Mouse (Mus musculus): Measurements from ENCODE around the gene Hint1. TPM values are rescaled to one million over a fixed set of nuclear protein-coding genes. Genes with fewer than 3 reads are reported as not detected.
"Not testable (repeated sequence)": the region's sequence is repeated elsewhere in the genome, so short reads cannot be mapped to it uniquely, and the experiment has no call there.

The Hint1 gene
- polyA plus RNA-seq, 1 experiment from 2014 or later: 796 TPM

DNA sequence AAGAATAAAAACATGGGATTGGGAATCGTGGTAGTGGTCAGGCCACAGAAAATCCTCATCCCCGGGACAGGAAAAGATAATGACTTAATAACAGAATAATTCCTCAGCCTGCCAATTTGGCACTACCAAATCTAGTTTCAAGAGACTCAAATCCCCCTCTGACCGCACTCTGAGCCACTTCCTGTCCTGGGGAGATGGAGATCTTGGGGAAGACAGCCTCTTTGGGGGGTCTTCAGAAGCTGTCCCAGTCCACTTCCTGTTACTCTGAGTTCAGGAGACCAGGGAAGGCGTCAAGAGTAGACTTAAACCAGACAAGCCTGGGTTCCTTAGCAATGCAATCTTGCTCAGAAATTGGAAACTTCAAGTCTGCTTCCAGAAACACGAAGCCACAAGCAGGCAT, 21.2 kb upstream of the Hint1 start:
- Histone ChIP-seq H3K9ac (no peak overlapping the region), H3K27ac (no peak overlapping the region), H3K4me1 (peaks cover 13% of the 10 kb centered on the region), H3K9me3 (no peaks in the 10 kb centered on the region), H3K4me2 (no peak overlapping the region), H3K4me3 (replicated peaks) (no peak overlapping the region), H3K27me3 (no peaks in the 10 kb centered on the region), H3K36me3 (replicated peaks) (no peaks in the 10 kb centered on the region)
- no peak for ATAC-seq (ENCODE audit: low FRiP score)
- 92% methylated on average over 5 of the region's 5 CpGs for WGBS

DNA sequence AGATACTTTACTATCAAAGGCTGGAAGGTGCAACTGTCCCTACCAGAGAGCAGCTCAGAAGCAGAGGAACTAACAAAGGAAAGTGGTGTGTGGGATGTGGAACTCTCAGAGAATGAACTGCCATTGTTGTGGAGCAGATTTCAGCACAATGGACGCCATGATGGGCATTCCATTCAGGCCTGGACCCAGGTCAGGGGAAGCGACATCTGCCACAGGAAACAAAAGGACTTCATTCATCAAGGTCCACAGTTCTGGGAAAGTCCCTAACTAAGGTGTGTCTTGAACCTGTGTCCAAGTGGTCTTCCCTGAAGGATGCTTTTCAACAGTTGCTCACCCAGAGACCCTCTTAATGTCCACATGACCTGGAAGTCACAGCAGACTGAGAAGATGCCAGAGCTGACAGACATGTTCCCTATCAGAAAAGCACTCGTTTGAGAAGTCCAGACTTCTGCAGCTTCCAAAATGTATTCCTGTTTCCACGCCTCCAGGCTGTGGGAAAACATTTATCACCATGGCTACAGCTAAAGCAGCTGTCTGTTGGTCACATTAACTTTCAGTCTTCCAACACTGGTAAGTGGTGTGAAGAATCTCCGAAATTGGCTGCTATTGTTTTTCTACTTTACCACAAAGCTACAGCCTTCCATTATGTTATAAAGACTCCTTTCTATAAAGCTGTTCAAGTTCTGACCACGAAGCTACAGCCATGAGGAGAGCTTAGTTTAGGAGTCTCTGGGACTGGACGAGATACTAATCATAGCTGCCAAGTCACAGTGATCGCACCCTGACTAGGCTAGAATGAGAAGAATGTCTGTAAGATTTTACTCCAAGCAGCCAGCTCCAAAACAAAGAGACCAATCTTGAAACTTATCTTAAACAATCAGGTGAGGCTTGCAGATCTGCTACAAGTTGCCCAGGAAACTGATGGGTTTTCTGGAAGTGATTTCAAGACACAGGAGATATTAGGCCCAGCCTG, 20.4 kb upstream of the Hint1 start:
- Histone ChIP-seq H3K9ac (no peak overlapping the region), H3K27ac (no peak overlapping the region), H3K36me3 (replicated peaks) (no peaks in the 10 kb centered on the region), H3K4me3 (replicated peaks) (no peak overlapping the region), H3K4me2 (no peak overlapping the region), H3K27me3 (no peaks in the 10 kb centered on the region), H3K4me1 (peaks cover 13% of the 10 kb centered on the region), H3K9me3 (no peaks in the 10 kb centered on the region)
- 49% methylated on average over 8 of the region's 8 CpGs for WGBS
- ATAC-seq (ENCODE audit: low FRiP score): no peak

DNA sequence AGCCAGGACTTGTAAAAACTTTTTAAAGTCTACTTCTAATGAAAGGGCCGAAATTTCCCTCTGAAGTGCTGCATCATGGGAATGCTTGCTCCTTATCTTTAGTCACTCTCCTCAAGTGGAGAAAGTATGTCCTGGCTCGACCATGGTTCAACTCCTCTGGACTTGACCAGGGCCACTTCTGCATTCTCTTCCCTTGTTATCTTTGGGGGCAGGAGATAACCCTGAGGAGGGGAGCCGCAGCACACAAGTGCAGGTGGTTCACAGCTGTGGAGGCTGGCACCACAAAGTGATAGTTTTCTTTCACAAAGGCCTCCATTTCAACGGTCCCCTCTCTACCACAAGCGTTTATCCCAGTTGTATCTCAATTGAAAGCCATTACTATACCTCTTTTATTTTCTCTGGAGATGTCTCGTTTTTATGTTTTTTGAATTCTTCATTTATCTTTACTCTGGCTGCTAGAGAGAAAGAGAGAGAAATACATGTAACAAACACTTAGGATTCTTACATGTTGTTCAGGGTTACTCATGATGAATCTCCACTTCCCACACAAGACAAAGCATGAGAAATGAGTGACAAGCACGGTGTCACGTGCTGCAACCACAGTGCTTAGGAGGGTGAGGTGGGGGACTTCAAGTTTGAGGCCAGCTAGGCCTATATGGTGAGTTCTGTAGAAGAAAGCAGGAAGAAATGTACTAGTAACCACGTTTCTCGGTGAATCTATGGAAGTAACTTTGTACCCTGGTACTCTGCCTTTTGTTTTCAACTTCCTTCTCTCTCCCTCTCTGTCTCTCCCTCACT, 16.0 kb upstream of the Hint1 start:
- 89% methylated on average over 10 of the region's 10 CpGs for WGBS

DNA sequence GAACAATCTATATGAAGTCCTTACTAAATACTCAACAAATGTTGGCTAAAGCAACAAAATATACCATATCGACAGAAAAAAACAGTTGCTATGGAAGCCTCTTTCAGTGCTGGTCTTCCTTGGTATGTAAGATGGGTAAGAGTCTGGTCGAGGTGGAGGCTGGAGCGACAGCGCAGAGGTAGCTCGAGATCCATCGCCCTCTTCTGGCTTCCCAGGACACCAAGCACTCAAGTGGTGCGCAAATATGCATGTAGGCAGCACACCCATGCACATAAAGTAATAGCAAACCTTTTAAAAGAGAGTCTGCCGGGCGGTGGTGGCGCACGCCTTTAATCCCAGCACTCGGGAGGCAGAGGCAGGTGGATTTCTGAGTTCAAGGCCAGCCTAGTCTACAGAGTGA, 14.5 kb upstream of the Hint1 start:
- H3K9ac ChIP-seq: no peak overlapping the region
- no peaks in the 10 kb centered on the region for H3K36me3 ChIP-seq (replicated peaks)
- H3K9me3 ChIP-seq: no peaks in the 10 kb centered on the region
- no peak for ATAC-seq (ENCODE audit: low FRiP score)
- no peak overlapping the region for H3K27ac ChIP-seq
- no peak overlapping the region for H3K4me2 ChIP-seq
- no peak overlapping the region for H3K4me3 ChIP-seq (replicated peaks)
- 91% methylated on average over 12 of the region's 12 CpGs for WGBS
- H3K4me1 ChIP-seq: no peaks in the 10 kb centered on the region
- no peaks in the 10 kb centered on the region for H3K27me3 ChIP-seq

More for the DNA sequence above, 16.0 kb upstream of the Hint1 start:
- H3K9ac ChIP-seq: no peak overlapping the region
- H3K27me3 ChIP-seq: no peaks in the 10 kb centered on the region
- peaks cover 11% of the 10 kb centered on the region for H3K4me1 ChIP-seq
- no peak overlapping the region for H3K4me3 ChIP-seq (replicated peaks)
- H3K9me3 ChIP-seq: no peaks in the 10 kb centered on the region
- H3K36me3 ChIP-seq (replicated peaks): no peaks in the 10 kb centered on the region
- H3K27ac ChIP-seq: no peak overlapping the region
- no peak for ATAC-seq (ENCODE audit: low FRiP score)
- H3K4me2 ChIP-seq: no peak overlapping the region

DNA sequence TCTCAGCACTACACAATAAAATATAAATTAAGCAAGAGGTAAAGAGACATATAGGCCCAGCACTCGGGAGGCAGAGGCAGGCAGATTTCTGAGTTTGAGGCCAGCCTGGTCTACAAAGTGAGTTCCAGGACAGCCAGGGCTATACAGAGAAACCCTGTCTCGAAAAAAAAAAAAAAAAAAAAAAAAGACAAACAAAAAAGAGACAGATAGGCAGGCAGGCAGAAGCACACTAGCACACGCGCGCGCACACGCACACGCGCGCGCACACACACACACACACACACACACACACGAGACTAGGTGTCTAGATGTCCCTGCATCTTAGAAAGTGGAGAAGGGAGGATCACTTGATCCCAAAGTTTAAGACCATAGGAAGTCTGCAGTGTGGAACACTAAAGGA, 7.3 kb upstream of the Hint1 start:
- ATAC-seq (ENCODE audit: low FRiP score); H3K36me3 ChIP-seq (replicated peaks); H3K9ac ChIP-seq; H3K27me3 ChIP-seq; H3K4me2 ChIP-seq; H3K4me1 ChIP-seq; H3K9me3 ChIP-seq; H3K4me3 ChIP-seq (replicated peaks): not testable (repeated sequence)
- H3K27ac ChIP-seq: 0 out of 2 replicates have a peak overlapping the region, but pooled peaks have one; percentile 8
- WGBS: 95% methylated on average over 11 of the region's 12 CpGs

DNA sequence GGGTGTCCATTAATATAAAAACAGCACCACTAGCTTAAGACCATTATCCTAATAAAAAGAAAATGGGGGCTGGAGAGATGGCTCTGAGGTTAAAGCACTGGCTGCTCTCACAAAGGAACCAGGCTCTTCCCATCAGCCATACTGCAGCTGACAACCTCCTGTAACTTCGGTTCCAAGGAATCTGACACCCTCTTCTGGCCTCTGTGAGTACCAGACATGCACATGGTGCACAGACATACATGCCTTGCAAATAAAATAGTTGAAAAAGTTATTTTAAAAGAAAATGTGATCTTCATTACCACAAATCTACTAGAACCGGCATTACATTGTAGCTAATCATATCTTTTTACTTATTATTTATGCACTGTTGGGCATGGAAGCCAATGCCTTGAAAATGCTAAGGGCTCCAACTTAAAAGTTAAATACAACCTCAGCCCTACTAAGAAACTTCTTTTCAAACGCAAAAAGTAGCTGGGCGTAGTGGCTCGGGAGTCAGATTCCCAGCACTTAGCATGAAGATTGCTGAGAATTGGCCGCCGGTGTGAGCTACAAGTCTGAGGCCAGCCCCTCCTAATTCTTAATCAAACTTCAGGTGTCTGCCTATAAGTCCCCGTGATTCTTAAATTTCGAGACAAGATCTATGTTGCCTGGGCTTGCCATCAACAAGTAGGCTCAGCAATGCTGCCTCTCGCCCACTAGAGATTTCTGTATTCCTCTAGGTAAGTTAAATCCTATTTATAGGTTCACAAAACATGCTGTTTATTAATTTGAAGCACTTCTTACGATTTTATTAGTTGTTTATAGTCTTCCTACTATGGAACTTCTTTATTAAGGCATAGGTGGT, 6.6 kb upstream of the Hint1 start:
- peaks cover 9% of the 10 kb centered on the region; the same call in 1 of the 2 replicates for H3K4me1 ChIP-seq
- H3K4me2 ChIP-seq: peak overlapping the region; percentile 80
- H3K9me3 ChIP-seq: no peaks in the 10 kb centered on the region
- H3K9ac ChIP-seq: peak overlapping the region; percentile 75; the same call in 1 of the 2 replicates
- 0 out of 2 replicates have a peak, but pooled peaks have one; percentile 2 for ATAC-seq (ENCODE audit: low FRiP score)
- peak overlapping the region; percentile 66 for H3K4me3 ChIP-seq (replicated peaks)
- H3K27me3 ChIP-seq: no peaks in the 10 kb centered on the region
- 27% methylated on average over 11 of the region's 11 CpGs for WGBS
- no peaks in the 10 kb centered on the region for H3K36me3 ChIP-seq (replicated peaks)
- peak overlapping the region; percentile 59; the same call in 1 of the 2 replicates for H3K27ac ChIP-seq

DNA sequence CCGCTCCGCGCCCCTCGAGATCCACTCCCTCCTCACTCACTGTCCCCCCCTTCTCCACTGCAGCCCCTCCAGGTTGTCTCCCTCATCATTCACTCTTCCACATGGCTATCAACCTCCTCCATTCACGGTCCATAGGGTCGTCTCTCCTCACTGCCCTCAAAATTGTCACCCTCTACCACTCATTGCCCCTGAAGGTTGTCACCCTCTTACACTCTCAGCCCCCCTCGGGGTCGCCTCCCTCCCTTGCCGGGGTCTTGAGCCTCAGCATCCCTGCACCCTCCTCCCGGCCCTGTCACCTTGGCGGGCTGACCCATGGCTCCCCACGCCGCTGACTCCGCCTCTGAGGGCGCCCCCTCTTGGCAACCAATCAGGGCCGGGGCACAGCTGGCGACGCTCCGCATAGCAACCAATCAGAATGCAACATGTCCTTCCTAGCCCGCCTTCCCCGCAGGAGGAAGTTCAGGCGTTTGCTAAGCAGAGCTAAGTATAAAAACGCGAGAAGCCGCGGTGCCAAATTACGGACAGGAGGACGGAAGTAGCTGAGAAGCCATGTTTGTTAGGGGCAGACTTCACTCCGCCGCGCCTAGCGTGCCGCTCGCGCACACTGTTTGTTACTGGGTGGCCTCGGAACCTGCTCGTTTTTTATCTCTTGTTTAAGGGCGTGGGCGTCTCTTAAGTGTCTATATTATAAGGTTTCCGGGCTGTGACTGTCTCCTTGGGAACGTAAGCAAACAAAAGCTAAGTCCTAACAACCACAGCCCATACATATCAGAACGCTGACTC, 5.7 kb upstream of the Hint1 start, which contains the start of gene Lyrm7:
Gene Lyrm7 (minus strand): TSS at position 661 of the 783 bp plus-strand sequence.
- Histone ChIP-seq H3K27me3 (no peaks in the 10 kb centered on the region), H3K9ac (peak within 1 kb of the TSS; percentile 75), H3K27ac (peak within 1 kb of the TSS; percentile 90), H3K9me3 (no peaks in the 10 kb centered on the region), H3K4me1 (peaks cover 10% of the 10 kb centered on the region; the same call in 1 of the 2 replicates), H3K4me2 (peak within 1 kb of the TSS; percentile 80), H3K4me3 (replicated peaks) (peak within 1 kb of the TSS; percentile 66), H3K36me3 (replicated peaks) (no peaks in the 10 kb centered on the region)
- ATAC-seq (ENCODE audit: low FRiP score): peak; percentile 97
- under 1% methylated on average over 42 of the region's 42 CpGs for WGBS

DNA sequence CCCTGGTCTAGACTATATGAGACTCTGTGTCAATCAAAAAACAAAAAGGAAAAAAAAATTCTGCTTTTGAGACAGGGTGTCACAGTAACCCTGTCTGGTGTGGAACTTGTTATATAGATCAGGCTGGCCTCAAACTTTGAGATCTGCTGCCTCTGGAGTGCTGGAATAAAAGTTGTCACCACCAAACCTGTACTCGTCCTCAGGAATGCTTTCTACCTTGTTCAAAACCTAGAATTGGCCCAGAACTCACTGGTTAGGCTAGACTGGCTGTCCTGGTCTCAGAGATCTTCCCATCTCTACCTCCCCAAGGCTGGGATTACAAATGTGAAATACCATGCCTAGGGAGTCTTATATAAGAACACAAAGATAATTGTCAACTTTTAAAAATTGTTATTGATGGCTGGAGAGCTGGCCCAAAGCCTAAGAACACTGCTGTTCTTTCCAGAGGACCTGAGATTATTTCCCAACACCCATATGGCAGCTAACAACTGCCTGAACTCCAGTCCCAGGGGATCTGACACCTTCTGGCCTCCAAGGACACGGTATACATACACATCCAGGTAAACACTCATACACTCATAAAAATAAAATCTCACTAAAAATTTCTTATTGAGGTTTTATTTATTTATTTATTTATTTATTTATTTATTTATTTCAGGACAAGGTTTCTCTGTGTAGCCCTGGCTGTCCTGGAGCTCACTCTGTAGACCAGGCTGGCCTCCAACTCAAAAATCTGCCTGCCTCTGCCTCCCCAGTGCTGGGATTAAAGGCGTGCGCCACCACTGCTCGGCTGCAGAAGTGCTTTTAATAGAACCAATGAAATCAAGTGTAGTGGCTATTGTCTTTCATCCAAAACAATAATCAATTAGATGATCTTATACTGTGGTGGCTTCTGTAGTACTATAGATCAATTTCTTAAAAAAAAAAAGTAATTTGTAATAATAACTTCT, 4.4 kb upstream of the Hint1 start:
- H3K4me1 ChIP-seq: peaks cover 14% of the 10 kb centered on the region; the same call in 1 of the 2 replicates
- H3K9me3 ChIP-seq: no peaks in the 10 kb centered on the region
- WGBS: 89% methylated on average over 5 of the region's 5 CpGs
- no peak overlapping the region for H3K27ac ChIP-seq
- no peak overlapping the region for H3K4me3 ChIP-seq (replicated peaks)
- H3K36me3 ChIP-seq (replicated peaks): no peaks in the 10 kb centered on the region
- no peaks in the 10 kb centered on the region for H3K27me3 ChIP-seq
- ATAC-seq (ENCODE audit: low FRiP score): no peak
- no peak overlapping the region for H3K9ac ChIP-seq
- H3K4me2 ChIP-seq: peak overlapping the region; percentile 80; the same call in 1 of the 2 replicates

DNA sequence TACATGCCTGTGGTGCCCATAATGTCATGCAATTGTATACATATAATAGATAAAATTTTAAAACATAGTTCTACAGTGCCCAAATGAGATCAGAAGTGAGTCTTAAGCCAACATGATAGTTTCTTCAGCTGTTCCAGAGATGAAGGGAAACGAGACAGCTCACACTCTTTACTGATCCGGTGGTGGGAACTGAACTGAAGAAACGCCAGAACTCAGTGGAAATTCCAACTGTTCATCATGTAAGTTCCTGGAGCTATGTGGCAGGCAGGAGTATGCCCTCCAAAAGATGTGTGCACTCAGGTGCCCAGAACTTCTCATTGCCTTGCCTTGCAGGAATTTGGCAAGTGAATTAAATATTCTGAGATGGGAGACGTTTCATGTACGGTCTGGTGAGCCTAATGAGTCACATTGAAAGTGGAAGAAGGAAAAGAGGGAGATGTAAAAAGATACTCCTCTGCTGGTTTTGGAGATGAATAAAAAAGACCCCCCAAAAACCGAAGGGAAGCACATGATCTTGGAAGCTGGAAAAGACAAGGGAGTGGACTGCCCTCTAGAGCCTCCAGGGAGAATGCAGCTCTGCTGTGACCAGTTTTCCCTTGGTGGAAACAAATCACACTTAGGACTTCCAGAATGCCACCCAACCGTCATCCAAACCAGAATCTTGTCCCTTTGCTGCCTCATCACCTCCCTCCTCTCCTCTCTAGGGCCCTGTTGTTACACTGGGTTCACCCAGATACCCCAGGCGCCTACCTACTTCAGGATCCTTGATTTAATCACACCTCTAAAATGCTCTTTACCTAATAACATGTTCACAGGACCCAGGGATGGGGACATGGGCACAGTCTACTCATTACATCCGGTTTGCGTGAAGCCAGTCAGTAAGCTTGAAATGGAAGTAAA, 3.3 kb upstream of the Hint1 start:
- Histone ChIP-seq H3K9me3 (no peaks in the 10 kb centered on the region), H3K27me3 (no peaks in the 10 kb centered on the region), H3K27ac (no peak overlapping the region), H3K9ac (no peak overlapping the region), H3K4me3 (replicated peaks) (no peak overlapping the region), H3K4me1 (peaks cover 19% of the 10 kb centered on the region), H3K4me2 (no peak overlapping the region), H3K36me3 (replicated peaks) (no peaks in the 10 kb centered on the region)
- WGBS: 47% methylated on average over 10 of the region's 10 CpGs
- no peak for ATAC-seq (ENCODE audit: low FRiP score)
